Mouse (Mus musculus) heart, postnatal 10 days (tissue): ENCODE measurements around the gene Ddias. TPM values are rescaled to one million over a fixed set of nuclear protein-coding genes. Genes with fewer than 3 reads are reported as not detected.
A peak's percentile ranks its signal among the peaks of the same experiment; 100 is the strongest.

ENCODE experiments used
- DNase-seq, 2 experiments: peaks; one replicate each; pipeline ENCODE4 v3.0.0; 2021
- intact Hi-C: fragments of 180-260 bp; cut with DNase I; formaldehyde crosslinking; loops from one replicate; pipeline ENCODE4 v1.15.1; 2025
- total RNA-seq, 2 experiments: library from RNA; stranded (reverse); gene quantifications; 2 replicates each; pipeline ENCODE4 v1.2.3; 2021

Ddias gene
- total RNA-seq, 2 experiments from 2014 or later, result 2.2 to 3.0 TPM

DNA sequence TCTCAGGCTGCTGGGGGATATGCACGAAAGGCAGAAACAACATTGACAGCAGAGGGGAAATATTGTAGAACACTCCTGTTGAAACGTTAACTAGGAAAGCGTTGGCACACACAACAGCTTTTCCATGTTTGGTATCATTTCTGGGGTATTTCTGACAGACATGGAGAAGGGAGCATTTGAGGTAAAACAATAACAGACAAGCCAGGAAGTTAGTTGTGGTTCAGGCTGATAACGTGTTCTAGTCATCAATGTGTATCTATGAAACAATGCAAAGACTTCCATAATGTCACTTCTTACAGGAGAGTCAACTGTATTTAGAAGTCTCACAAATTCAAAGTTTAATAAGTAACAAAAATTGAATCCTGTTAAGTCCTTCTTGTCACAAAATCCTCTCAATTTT, 2.5 kb downstream of the Ddias start:
- no peak for DNase-seq
- intact Hi-C loops, result loop anchor here (5.0 kb wide), 1 partner anchor 129 kb away; the partner anchor contains the start of gene Rab30

DNA sequence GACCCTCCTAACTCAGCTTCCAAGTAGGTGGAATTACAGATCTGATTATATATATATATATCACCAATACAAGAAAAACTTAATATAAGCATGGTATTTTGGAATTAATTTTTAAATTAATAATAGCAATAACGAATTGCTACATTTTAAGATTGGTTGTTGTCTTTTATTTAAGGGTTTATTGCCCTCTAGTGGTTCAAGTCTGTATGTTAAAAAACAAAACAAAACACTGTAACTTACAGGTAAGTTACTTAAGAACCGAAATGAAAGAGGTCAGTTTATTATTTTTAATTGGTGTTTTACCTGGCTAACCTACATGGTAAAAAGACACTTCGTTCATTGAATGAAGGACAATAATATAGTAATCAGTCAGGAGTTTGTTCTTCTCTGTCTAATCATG, 3.9 kb downstream of the Ddias start:
- intact Hi-C loops, result loop anchor here (5.0 kb wide), 1 partner anchor 128 kb away; the partner anchor contains the start of gene Rab30
- no peak for DNase-seq

DNA sequence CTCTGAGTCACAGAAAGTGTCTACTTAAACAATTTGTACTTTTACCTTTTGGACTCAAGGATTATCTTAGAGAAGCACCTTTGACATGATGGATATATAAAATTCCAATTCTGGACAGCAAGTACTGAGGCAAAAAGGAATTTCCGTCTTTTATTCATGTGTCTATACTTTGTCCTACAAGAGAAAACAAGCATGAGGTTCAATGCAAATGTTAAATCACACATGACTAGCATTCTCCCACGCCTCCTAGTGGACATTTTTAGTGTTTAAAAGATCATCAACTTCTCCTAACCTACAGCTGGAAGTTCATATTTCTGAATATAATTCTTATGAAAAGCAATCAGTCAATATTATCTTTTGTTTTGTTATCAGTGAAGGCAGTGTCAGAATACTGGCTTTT, 7.5 kb downstream of the Ddias start:
- peak in 1 of 2 experiments; percentile 50 for DNase-seq
- intact Hi-C loops, result loop anchor here (2.0 kb wide), 2 partner anchors 242 to 764 kb away; no protein-coding TSS in a partner anchor

DNA sequence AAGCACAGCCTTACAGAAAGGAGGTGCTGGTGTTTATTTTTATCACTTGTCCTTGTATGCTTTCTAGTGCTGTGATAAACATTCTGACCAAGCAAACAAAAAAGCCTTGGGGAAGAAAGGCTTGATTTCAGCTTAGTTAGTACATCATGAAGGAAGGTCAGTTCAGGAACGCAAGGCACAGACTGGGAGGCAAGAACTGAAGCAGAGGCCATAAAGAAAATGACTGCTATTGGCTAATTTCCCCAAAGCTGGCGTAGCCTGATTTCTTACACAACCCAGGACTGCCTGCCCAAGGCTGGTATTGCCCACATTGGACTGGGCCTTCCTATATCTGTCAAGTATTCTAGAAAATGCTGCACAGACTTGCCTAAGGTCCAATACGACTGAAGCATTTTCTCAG, 25.8 kb downstream of the Ddias start:
- no peak for DNase-seq
- intact Hi-C loops, result no loop called here

DNA sequence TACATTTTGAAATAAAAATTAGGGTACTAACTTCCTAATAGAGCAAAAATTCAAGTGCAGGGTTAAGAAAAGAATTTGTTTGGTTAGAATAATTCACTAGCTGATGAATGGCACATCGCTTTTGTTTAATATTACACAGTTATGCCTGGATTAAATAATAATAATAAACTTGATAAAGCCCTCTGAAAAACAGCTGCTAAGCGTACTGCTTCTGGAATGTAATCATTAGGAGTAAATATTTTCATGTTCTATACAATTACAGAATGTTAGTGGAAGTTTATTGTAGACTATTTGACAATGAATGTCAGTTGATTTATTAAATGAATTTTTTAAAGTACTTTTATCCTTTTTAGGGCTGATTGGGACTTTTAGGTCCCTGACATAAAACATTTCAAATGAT, 31.8 kb downstream of the Ddias start:
- intact Hi-C loops, result no loop called here
- no peak for DNase-seq

DNA sequence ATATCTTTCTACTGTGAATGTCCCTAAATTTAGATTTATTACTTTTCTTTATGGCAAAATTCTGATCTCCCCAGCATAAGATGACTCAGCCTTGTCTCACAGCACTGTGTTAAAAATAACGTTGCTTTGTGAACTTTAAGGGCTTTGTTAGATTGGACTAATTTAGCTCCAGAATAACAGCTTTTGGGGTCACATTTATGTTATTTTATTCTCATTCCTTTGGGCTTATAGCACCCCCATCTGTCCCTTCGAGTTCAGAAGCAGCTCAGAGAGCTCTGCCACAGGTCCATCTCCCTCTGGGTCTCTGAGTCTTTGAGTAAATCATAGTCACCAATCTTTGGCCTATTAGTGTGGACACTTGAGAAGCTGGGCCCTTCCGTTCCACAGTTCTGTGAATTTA, 36.1 kb downstream of the Ddias start:
- no peak for DNase-seq

DNA sequence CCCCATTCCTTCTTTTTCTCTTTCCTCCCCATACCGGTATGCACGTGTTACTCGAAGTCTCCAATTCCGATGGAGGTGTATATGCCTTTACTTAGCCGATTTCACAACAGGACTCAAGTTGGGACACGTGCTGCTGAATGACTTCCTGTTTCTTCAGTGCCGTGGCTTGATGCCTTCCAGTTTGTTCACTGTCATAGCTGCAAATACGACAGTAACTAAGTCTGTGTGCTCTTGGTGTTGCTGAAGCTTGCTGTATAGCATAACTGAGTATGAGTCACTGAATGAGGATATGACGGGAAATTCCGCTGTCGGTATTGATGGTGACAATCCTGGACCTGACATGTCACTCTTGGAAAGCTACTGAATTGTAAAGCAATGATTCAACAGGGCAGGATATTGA, 36.8 kb downstream of the Ddias start:
- DNase-seq, result no peak
- intact Hi-C loops, result no loop called here

More for the DNA sequence above, 36.1 kb downstream of the Ddias start:
- intact Hi-C loops, result no loop called here

DNA sequence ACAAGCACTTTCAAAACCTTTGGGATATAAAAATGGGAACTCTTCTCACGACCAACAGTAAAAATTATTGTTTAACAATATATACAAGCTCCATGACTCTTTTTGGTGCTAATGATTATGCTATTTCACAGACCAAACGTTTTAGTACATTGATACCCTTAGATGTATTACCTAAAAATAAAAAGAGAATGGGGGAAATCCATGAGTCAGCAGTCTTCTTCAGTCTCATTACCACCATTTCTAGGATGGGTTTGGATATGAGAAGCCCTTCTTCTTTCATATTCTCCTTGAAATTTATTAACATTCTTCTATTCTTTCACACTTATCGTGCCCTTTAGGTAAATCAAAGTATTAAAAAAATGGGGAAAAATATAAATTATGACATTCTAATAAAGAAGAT, 37.6 kb downstream of the Ddias start:
- intact Hi-C loops, result no loop called here
- DNase-seq, result no peak

DNA sequence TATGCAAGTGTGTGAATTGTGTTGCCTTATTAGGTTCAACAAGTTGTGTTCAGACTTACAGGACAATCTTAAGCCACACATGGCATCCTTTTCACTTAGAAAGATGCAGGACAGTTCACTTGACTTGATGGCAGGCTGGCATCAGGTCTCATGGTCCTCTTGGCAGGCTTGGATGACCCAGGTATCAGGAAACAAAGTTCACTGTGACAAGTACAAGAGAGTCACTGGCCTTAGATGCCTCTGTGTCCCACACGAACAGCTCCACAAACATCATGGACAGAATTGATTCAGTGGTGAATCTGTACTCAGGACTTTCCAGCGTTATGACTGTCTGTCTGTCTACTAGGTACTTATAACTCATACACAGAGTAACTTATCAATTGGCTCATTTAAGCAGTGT, 39.7 kb downstream of the Ddias start:
- no peak for DNase-seq
- intact Hi-C loops, result no loop called here

DNA sequence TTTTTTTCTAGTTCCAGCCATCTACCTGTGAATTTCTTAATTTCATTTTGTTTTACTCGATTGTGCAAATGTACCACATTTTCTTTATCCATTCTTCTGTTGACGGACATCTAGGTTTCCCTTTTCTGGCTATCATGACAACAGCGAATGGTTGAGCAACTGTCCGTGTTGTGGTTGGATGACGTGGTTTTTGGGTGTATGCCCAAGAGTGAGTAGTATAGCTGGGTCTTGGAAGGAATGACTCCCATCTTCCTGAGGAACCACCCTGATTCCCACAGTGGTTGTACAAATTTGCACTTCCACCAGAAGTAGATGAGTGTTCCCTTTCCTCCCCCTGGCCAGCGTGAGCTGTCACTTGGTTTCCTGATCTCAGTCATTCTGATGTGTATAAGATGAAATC, 41.7 kb downstream of the Ddias start:
- DNase-seq, result no peak
- intact Hi-C loops, result no loop called here

DNA sequence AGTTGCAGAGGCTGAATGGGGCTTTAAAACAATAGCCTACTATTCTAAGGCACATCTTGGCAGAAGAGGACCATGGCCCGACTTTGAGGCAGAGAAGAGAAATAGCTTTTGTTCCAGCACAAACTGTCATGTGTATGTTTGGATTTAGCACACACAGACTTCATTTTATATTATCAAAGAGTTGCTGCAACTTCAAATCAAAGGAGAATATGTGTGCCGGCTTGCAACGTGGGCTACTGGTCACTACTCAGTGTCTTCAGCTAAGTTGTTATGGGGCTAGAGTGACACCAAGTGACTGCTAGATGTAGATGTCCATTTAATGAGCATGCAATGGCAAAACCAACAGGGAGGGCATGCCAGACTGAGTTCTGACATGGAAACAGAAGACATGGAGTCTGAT, 46.1 kb downstream of the Ddias start:
- DNase-seq, result peak; percentile 25 to 43
- intact Hi-C loops, result loop anchor here (2.0 kb wide), 1 partner anchor 191 kb away; the partner anchor contains the start of gene Ankrd42

DNA sequence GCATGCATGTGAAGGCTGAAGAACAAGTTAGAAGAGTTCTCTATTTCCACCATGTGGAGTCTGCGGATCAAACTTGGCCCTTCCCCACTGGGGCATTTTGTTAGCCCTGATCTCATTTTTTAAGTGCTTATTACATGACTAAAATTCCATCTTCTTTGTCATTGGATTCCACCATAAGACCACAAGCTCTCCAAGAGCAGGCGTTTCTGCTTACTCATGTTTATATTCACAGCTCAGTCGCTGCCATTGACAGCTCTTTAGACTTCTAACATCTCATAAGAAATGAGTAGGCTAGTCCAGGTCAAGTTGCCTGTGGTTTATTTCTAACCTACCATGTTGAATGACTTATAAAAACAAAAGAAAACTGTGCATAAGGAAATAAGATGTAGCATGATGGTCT, 47.8 kb downstream of the Ddias start:
- intact Hi-C loops, result no loop called here
- no peak for DNase-seq

DNA sequence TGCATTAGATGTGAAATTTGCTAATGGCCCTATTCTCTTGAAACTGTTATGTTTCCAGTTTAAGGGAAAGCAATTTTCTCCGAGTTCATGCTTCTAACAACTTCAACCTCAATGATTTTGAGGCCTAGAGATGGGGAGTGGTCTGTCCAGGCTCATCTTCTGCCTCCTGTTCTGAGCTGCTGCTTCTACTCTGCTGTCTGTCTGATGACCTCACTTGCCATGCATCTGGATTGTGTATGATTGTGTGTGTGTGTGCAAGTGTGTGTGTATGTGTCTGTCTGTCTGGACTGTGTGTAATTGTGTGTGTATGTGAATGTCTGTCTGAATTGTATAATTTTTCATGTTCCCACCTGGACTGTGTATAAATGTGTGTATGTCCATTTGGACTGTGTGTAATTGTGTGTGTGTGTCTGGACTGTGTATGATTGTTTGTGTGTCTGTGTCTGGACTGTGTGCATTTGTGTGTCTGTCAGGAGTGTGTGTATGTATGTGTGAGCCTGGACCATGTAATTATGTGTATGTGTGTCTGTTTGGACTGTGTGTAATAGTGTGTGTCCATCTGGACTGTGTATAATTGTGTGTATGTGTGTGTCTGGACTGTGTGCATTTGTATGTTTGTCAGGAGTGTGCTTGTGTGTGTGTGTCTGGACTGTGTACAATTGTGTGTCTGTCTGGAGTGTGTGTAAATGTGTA, 51.5 kb downstream of the Ddias start:
- intact Hi-C loops, result loop anchor here (5.0 kb wide), 1 partner anchor 55 kb away; no protein-coding TSS in a partner anchor
- no peak for DNase-seq

DNA sequence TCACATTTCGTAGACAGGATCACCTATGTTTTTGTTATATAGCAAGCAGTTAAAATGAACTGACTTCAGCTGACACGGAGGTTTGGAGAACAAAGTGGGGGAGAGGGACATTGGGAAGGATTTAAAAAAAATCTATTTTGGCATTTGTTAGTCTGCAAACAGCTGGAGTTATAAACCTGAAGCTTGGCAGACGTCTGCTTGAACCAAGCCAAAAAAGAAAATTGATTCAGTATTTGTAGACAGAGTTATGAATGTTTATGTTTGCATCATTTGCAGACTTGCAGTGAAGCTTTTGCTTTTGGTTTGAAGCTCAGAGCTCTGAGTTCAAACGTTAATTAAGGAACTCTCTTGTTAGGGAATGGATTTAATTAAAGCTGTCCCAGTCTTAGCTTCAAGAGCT, 52.2 kb downstream of the Ddias start:
- peak in 1 of 2 experiments; percentile 17 for DNase-seq
- intact Hi-C loops, result loop anchor here (5.0 kb wide), 1 partner anchor 55 kb away; no protein-coding TSS in a partner anchor

DNA sequence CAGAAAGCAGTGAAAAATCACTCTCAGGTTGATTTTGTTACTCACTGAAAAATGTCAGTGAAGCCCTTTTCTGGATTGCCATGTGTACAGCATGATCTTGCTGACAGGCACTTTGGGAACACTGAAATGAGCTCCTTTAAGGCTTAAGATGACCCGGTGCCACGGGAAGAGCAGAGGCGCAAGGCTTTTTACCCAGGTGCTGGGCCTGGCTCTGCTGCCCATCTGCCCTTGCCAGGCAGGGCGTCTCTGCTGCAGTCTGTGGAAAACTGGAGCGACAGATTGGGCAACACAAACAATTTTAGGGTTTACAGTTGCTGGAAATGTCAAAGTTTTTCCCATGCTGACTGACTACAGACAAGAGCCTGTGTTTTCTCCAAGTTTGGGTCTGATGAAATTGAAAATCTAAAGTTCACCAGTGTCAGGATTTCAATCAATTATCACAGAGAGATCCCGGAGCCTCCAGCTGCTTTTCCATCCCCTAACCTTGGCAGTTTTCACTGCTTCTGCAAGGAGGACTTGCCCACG, 53.0 kb downstream of the Ddias start:
- DNase-seq, result no peak

DNA sequence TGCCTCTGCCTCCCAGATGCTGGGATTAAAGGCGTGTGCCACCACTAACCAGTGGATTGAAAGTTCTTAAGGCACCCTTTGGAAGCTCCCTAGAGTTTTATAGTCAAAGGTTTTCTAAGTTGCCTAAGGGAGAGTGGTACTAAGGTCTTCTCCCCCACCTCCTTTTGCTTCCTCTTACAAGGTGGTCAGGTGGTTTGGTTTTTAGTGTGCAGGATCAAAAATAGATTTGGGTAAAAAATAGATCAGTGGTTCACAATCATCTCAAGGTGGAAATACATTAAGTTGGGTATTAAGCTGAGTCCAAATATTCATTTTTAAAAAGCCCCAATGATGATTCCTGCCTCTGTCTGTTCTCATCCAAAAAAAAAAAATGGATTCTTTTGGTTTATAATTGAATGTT, 53.6 kb downstream of the Ddias start:
- no peak for DNase-seq
- intact Hi-C loops, result loop anchor here (5.0 kb wide), 1 partner anchor 53 kb away; no protein-coding TSS in a partner anchor

More for the DNA sequence above, 53.0 kb downstream of the Ddias start:
- intact Hi-C loops, result loop anchor here (5.0 kb wide), 1 partner anchor 54 kb away; no protein-coding TSS in a partner anchor

DNA sequence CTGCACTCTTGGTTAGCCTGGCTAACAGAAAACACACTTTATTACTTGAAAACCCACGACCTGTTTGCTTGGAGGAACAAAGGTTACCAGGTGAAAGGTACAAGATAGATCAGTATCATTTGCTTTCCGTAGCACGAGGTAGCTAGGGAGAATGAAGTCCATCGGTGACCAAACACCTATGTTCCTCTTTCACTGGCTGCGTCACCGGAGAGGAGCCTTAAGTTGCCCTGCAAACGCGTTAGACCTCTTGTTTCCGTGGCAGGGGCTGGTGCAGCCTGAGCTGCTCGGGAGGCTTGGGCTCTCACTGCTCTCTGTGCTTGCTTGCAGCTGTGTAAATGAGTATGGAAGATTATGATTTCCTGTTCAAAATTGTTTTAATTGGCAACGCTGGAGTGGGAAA, 54.4 kb downstream of the Ddias start:
- intact Hi-C loops, result loop anchor here (5.0 kb wide), 1 partner anchor 52 kb away; no protein-coding TSS in a partner anchor
- DNase-seq, result no peak

DNA sequence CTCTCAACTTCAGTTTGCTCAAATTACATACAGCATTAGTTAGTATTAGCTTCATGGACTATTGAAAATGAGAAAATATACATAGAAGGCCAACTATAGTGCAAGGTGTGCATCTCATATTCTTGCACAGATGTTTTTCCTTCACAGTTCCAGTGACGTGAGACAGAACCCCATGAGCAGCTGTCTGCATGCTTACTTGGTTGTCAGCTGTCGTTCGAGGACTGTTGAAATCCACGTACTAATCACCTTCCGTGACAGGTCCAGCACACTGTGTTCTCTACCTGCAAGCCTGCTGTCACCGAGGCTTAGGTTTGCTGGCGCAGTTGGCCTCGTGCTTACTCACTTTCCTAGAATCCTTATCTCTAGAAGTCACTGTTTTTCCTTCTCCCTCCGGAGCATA, 56.2 kb downstream of the Ddias start:
- intact Hi-C loops, result no loop called here
- no peak for DNase-seq

DNA sequence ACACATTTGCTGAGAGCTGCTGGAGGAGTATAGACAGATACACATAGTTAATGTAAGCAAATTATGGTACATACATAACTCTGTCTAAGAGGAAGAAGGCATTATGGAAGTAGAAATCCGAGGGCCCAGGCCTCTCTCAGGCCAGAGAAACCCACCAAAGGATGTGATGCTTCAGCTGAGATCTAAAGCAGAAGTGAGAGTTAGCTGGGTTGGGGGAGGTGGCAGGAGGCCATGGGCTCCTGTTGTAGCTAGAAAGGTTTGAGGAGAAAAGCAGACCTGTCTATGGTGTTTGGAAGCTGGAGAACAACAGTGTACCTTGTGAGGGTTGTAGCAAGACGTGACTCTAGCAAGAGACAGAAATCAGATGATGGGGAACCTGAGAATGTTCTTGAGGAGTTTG, 56.8 kb downstream of the Ddias start:
- DNase-seq, result no peak
- intact Hi-C loops, result no loop called here

DNA sequence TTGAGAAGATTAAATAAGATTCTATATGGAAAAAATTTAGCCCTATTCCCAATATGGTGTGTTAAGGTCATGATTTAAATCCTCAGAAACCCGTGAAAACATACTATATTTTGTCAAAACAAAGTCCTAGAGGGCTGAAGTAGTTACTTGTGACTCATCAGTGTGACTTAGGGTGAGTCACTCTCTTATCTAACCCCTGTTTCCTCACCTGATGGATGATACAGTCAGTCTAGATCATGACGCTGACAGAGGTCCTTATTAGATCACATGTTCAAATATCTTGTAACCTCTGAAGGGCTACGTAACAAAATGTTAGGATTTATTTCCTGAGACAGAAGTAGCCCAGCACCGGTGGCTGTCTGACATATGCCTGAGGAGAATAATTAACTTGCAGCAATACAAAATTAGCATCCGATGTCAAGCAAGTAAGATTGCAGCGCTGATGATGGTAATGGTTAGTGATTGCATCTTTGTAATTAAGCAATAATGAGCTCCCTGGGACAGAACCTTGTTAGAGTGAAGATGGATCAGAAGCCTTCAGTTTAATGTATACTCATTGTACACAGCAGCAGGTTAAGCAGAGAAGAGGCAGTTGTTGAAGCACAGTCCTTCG, 62.3 kb downstream of the Ddias start:
- intact Hi-C loops, result no loop called here

More for the DNA sequence above, 62.3 kb downstream of the Ddias start:
- no peak for DNase-seq
